Mouse (Mus musculus) 3134 (cell line): Measurements from ENCODE around the gene Myl7.
"Not testable (repeated sequence)": the region's sequence is repeated elsewhere in the genome, so short reads cannot be mapped to it uniquely, and the experiment has no call there.

Experiments
- DNase-seq: peaks from one replicate; pipeline ENCODE4 v3.0.0-alpha.2; 2011; ENCODE audit warnings: low spot score; ENCODE audit not compliant: insufficient read length; ENCODE audit errors: extremely low read depth

Myl7 gene

GRCm38 (mm10) chr11:5898531-5898930 is at the start of gene Myl7:
TSS of gene Myl7 (minus strand) at chr11:5898782.
- DNase-seq: no peak

- DNase-seq: no peak
Measured at GRCm38 (mm10) chr11:5947796-5948195, 49.2 kb upstream of the Myl7 start.

GRCm38 (mm10) chr11:5945096-5945495 is 46.5 kb upstream of the Myl7 start:
- DNase-seq: peak; percentile 55

GRCm38 (mm10) chr11:5942966-5943365 is 44.4 kb upstream of the Myl7 start:
- DNase-seq: no peak

- DNase-seq: not testable (repeated sequence)
Measured at GRCm38 (mm10) chr11:5934531-5934930, 35.9 kb upstream of the Myl7 start.

- DNase-seq: not testable (repeated sequence)
Measured at GRCm38 (mm10) chr11:5931947-5932346, 33.4 kb upstream of the Myl7 start.

- no peak for DNase-seq
Measured at GRCm38 (mm10) chr11:5930578-5930977, 32.0 kb upstream of the Myl7 start.

- no peak for DNase-seq
Measured at GRCm38 (mm10) chr11:5926696-5927220, 28.2 kb upstream of the Myl7 start.

GRCm38 (mm10) chr11:5924699-5925098 is 26.1 kb upstream of the Myl7 start:
- no peak for DNase-seq

GRCm38 (mm10) chr11:5920323-5920960 is 21.9 kb upstream of the Myl7 start:
- DNase-seq: no peak

- no peak for DNase-seq
Measured at GRCm38 (mm10) chr11:5919606-5920005, 21.0 kb upstream of the Myl7 start.

- no peak for DNase-seq
Measured at GRCm38 (mm10) chr11:5918111-5918510, 19.5 kb upstream of the Myl7 start.

- no peak for DNase-seq
Measured at GRCm38 (mm10) chr11:5916178-5916548, 17.6 kb upstream of the Myl7 start.

GRCm38 (mm10) chr11:5915429-5916177 is 17.0 kb upstream of the Myl7 start:
- DNase-seq: no peak

GRCm38 (mm10) chr11:5914940-5915339 is 16.4 kb upstream of the Myl7 start:
- DNase-seq: no peak

- DNase-seq: no peak
Measured at GRCm38 (mm10) chr11:5913936-5914335, 15.4 kb upstream of the Myl7 start.

- no peak for DNase-seq
Measured at GRCm38 (mm10) chr11:5913256-5913655, 14.7 kb upstream of the Myl7 start.

- no peak for DNase-seq
Measured at GRCm38 (mm10) chr11:5912635-5913034, 14.1 kb upstream of the Myl7 start.

- no peak for DNase-seq
Measured at GRCm38 (mm10) chr11:5908642-5909041, 10.1 kb upstream of the Myl7 start.

- no peak for DNase-seq
Measured at GRCm38 (mm10) chr11:5907096-5907495, 8.5 kb upstream of the Myl7 start.

- DNase-seq: no peak
Measured at GRCm38 (mm10) chr11:5905778-5906518, 7.4 kb upstream of the Myl7 start.
